Mouse (Mus musculus) megakaryocyte progenitor cell, adult 5-6 weeks (primary cell): ENCODE data around the gene Gabarap. TPM values are rescaled to one million over a fixed set of nuclear protein-coding genes. Genes with fewer than 3 reads are reported as not detected.

ENCODE experiments used
- ATAC-seq: replicated peaks from 2 replicates; pipeline ENCODE4 v1.8.0; 2016; ENCODE audit warnings: mild to moderate bottlenecking, moderate TSS enrichment, inconsistent platforms; ENCODE audit not compliant: poor library complexity
- total RNA-seq, 2 experiments: library from RNA; stranded (forward) in 1 of 2; stranded (reverse) in 1 of 2; fragments of 157-497, 149-512 nt in 1 of 2; fragments of 200-1000 nt in 1 of 2; gene quantifications; 2 replicates each; pipeline versions ENCODE4 v1.2.3 to v1.2.4; 2015 to 2017

The Gabarap gene
- total RNA-seq, 2 experiments from 2014 or later, result 274 to 387 TPM

DNA sequence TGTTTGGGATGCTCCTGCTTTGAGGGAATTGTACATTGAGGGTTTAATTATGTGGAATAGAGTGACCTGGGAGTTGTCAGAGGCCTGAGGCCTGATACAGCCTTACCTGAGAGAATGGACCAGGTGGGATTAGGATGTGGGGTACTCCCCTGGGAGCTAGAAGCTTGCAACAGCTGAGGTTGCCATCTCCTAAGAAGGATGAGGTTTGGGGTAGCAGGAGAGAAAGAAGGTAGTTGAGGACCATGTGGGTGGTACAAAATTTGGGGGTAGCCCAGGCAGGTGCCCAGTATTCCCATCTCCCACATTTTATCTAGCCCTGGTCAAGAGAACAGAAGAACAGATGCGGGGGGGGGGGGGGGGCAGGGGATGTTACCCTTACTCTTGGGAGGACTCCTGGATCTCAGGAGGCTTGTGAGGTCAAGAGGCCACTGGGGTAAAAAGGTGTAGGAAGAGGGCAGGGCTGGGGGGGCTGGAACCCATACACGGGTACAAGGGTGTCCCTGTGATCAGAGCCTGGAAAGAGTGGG is 28.6 kb downstream of the Gabarap start:
- ATAC-seq, result no peak

DNA sequence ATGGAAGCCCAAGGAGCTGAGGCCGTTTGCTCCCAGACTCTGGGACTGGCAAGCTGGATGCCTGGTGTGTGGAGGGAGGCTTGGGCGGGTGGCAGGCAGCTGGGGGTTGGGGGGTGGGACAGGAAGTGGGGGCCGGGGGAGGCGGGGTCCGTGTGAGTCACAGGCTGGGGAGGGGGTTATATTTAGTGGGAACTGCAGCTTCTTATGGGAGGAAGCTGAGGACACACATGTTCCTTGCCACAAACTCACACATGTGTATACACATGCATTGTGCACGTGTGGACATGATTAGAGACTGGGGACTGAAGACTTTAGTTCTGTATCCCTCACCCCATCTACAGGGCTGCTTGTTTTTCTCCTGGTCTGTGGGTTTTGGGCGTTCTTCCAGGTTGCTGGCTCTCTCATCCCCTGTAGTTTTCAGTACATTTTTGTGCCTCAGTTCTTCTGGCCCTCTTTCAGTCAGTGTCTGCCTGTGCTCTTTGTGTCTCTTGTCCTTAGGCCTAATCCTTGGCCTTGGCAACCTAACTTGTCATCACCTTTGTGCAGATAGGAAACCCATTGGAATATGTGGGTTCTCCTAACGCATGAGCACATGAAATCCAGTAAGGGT is 29.2 kb downstream of the Gabarap start:
- ATAC-seq, result no peak

DNA sequence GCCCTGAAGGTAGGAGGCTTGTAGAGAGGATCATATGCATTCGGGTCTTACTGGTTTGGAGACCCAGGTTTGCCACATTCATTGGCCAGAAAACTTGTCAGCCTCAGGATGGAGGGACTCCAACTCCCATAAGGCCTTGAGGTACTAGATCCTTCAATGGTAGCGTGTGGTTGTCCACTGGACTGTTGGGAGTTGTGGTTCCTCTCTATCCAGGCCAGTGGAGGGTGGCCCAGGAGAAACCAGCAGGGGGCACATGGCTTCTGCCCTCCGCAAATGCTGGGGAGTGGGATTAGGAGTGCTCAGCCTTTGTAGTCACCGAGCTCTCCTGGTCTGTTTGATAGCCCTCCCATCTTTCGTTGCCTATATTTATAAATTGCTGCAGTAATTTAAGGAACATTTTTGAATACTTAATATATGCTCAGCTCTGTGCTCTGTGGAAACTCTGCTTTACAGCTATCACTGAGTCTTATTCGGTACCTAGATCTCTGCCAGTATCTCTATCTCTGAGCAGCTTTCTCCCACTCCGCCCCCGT is 29.9 kb downstream of the Gabarap start:
- ATAC-seq, result peak; percentile 76

DNA sequence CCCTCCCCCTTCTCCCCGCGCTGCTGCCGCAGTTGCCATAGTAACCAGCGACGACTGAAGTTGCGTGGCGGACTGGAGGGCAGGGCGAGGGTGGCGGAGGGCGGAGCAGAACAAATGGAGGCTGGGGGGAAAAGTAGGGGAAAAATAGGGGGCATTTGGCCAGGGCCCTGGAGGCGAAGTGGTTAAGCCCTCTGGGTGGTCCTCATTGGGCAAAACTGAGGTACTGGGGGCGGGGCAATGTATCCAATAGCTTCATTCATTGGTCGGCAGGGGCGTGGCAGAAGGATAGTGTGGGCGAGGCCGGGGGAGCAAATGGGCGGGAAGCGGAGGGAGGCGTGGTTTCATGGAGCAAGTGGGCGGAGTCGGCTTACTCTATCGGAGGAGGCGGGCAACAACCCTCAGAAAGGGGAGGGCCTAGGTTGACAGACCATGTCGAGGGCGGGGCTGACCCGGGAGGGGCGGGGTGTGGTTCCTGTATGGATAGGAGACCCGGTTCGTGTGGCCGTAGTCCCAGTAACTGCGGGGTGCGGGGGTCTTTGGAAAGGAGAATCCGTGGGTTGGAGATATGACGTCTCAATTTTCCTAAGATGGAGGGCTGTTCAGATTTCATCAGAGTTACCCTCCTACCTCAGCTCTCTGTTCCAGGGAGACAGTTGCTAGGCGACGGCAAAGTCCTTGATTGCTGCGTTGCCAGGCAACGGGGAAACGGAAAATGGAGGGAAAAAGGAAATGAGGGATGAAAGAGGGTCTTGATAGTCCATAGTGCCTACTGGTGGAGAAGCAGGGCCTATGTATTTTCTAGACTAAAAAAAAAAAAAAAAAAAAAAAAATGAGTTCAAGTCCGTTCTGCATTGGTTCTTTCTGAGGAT is 30.6 kb downstream of the Gabarap start:
- ATAC-seq, result peak; percentile 90

DNA sequence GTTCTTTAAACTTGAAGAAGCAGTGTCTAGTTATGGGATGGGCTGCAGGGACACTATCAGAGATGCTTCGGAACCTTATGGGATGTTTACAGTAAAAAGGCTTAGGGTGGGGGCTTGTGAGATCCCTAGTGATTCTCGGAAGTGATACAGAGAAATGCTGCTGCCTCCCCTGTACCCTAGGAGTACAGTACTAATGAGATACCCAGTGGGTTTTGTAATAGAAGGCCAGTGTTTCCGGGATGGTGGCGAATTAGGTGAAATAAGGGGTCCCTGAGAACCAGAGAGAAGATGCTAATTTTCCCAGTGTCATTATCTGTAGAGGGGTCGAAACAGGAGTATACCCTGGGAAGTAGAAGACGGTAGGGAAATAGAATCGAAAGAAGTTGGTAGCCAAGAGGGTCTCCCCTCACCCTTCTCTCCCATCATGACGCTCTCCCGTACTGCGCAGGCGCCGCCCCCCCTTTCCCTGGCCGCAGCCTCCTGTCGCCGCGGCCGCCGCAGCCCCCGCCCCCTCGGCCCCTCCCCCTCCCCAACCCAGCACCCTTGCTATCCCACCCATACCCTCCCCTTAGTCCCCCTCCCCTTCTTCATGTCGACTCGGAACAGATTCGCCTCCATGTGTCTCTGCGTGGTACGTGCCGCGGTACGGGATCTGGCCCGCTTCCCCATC is 32.7 kb downstream of the Gabarap start:
- no peak for ATAC-seq

DNA sequence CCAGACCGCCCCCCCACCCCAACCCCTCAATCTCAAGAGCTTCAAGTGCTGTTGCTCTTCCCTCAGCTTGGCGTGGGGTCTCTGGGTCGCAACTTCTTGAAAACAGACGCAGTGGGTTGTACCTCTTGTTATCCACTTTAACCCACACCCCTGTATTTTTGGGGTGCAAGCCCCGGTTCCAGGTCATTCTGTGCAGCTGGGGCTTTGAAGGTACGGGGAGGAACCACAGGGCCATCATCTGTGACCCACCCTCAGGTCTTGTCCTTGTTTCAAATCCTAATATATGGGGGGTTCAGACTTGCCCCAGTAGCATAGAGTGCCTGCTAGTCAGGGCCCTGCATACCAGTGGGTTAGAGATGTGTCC is 33.2 kb downstream of the Gabarap start:
- no peak for ATAC-seq

DNA sequence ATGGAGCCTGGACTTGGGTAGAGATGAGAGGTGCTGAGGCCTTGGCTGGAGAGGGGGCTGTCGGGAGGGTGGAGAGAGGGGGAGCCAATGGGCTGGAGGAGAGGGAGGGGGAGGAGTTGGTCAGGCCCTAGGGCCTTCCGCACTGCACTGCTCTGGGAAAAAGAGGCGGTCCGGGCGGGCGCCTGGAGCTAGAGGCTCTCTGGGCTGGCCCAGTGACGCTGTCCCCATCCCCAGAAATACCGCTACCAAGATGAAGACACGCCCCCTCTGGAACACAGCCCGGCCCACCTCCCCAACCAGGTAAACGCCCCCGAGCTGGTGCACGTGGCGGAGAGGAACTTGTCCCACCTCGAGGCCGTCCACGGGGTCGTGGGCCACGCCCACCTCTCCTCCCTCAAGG is 35.7 kb downstream of the Gabarap start:
- ATAC-seq, result no peak

DNA sequence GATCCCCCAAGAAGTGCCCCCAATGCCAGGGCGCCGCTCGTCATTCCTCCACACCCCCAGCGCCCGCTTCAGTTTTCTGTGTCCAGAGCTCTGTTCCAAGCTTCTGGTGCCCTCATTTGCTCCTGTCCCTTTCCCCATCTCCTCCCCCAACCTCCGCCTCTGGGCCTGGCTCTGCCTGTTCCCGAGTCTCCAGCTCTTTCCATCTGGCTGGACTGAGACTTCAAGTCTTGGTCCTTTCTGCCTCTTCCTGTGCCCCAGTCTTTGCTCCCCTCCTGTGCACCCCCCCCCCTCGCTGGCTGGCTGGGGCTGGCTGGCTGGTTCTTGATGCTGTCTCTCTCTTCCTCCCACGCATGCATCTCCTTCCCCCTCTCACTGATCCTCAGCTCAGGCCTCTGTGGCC is 36.5 kb downstream of the Gabarap start:
- no peak for ATAC-seq

DNA sequence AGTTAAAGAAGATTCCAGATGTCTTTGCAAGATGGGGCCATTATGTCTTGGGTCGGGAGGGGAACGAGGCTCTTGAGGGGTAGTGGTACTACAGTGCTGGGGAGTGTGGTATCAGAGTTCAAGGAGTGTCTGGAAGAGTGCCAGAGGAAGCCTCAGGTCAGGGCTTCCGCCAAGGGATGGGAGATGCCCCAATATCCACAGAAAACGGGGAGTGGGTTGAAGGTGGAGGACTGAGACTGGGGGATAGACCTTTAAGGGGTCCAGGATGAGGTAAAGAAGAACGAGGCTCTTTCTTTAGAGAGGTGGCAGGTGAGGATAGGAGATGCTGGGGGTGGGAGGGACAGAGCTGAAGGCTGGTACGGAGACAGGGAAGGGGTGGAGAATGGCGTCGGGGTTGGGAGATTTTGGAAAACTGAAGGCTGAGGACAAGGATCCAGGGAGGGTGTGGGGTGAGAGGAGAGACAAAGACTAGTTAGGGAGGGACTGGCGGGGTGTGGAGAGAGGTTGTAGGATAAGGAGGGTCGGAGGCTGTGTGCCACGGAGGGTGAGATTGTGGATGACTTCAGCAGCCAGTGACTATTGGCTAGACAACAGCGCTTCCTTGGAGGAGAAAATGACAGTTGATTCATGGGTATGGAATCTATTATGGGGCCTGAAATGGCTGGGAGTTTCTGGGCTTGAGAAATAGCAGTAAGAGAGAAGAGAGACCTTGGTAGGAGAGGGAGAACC is 37.6 kb downstream of the Gabarap start:
- peak; percentile 35 for ATAC-seq

DNA sequence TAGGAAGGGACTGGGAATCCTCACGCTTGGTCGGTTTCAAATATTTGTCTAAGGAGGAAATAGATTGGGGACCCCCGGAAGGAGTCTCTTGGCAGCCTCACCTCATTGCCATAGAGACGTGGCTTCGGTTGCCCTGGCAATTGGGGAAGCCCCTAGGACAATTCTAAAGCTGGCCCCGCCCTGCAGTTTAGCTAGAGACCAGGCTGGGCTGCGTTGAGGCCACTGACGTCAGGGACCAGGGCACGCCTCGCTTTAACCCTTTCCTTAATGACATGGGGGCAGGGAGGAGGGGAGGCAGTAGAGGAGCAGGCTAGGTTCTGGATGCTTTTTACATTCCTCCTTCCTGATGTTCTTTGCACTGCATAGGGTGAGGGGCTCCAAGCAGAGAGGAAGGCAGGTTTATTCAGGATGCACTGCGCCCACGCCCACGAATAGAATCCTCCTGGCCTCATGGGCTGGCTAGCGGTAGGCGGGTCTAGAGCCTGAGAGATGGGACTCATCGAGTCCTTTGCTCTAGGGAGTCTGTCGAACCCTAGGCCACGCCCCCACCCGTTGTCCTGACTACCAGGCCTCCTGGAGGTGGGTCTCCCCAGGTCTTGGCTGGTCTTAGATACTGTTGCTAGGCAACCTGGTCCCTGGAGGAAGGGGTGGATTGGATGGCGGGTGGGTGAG is 38.3 kb downstream of the Gabarap start:
- peak; percentile 61 for ATAC-seq

DNA sequence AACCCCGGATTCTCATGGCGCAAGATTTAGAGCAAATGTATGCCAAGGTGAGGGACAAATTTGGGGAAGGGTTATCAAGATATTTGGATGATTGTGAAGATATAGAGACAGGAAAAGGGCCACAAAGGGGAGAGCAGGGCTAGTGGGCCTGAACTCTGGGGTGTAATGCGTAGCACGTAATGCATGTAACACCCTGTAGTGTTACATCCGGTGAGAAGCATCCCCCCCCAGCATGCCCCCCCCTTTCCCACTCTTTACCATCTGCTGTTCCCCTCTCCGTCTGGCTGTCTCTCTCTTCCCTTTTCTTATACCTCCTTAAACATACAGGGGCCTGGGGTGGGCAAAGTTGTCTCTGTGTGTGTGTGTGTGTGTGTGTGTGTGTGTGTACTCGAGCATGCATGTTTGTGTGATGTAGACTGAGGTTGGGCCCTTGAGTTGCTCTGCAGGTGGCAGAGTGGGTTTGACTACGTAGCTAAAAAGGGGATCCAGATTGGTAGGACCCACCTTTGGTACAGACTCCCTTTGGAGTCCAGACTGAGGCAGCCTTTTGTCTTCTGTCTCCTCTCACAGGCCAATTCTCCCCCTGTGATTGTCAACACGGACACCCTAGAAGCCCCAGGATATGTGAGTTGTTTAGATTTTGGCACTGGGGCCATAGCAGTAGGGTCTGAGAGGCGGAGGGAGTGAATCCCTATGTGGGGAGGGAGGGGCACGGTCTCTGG is 39.0 kb downstream of the Gabarap start:
- ATAC-seq, result no peak; the same call in 1 of the 2 replicates

DNA sequence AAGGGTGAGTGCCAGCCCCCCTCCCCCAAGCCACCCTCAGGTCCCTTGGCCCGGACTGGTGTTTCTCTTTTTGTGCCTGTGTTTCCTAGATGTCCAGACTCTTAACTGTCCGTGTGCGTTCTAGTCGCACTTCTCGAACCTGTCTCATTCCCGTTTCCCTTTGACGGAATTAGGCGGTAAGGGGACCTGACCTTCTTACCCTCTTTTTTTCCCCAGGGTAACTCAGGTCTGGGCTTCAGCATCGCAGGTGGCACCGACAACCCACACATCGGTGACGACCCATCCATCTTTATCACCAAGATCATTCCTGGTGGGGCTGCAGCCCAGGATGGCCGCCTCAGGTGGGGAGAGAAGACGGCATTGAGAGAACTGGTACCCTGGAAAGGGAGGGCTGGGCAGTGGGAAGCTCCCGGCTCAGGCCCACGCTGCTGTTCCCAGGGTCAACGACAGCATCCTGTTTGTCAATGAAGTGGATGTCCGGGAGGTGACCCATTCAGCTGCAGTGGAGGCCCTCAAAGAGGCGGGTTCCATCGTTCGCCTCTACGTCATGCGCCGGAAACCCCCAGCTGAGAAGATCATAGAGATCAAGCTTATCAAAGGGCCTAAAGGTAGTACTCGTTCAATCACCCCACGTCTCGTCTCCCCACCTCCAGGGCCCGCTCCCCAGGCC is 39.8 kb downstream of the Gabarap start:
- no peak for ATAC-seq

DNA sequence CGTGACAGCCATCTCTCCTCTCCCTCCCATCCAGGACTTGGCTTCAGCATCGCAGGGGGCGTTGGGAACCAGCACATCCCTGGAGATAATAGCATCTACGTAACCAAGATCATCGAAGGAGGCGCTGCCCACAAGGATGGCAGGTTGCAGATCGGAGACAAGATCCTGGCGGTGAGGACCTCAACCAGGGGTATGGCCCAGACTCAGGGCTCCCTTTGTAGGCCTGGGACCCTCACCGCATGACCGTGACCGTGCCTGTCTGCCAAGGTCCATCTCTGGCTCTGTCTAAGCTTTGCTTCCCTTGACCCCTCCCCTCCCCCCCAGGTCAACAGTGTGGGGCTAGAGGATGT is 40.4 kb downstream of the Gabarap start:
- no peak for ATAC-seq

DNA sequence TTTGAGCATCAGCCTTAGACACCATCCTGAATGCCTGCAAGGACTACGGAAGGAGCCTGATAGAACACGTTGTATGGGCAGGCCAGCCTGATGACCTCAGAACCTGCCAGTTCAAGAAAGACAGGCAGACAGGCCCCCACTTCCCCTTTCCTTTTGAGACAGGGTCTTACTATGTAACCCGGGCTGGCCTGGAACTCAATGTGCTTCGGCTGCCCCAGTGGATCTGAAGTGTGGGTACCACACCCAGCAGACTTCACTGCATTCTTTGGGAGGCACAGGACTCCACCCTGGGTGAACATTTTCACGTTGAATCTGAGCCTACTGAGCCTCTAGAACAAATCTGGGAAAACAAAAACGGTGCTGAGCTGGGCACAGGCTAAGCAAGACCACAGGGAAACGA is 47.2 kb downstream of the Gabarap start:
- ATAC-seq, result no peak

DNA sequence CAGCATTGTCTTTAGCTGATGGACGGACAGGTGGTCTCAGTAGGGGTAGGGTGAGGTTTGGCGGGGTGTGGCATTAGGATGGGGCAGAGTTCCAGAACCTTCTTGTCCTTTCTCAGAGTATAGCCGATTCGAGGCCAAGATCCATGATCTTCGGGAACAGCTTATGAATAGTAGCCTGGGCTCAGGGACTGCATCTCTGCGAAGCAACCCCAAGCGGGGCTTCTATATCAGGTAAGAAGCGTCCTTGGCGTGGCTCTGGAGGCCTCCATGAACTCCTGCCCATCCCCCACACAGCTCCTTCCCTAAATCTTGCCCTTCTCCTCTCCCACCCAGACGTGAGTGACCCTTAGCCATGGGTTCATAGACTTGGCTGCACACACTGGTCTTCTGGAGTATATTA is 48.7 kb downstream of the Gabarap start:
- ATAC-seq, result no peak

DNA sequence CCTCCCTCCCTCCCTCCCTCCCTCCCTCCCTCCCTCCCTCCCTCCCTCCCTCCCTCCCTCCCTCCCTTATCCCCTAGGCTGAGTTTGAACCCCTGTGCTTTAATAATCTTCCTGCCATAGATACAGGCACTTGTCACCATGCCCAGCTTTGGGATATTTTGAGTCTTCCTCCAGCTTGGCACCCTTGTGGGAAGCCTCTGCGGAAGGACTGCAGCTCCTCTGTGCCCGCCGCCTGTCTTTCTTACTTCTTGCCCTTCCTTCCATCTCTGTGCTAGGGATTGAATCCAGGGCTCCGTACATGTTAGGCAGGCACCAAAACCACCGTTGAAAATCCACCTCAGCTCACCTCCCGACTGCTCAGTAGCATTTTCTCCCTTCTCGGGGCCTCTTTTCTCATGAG is 49.2 kb downstream of the Gabarap start:
- ATAC-seq, result no peak

DNA sequence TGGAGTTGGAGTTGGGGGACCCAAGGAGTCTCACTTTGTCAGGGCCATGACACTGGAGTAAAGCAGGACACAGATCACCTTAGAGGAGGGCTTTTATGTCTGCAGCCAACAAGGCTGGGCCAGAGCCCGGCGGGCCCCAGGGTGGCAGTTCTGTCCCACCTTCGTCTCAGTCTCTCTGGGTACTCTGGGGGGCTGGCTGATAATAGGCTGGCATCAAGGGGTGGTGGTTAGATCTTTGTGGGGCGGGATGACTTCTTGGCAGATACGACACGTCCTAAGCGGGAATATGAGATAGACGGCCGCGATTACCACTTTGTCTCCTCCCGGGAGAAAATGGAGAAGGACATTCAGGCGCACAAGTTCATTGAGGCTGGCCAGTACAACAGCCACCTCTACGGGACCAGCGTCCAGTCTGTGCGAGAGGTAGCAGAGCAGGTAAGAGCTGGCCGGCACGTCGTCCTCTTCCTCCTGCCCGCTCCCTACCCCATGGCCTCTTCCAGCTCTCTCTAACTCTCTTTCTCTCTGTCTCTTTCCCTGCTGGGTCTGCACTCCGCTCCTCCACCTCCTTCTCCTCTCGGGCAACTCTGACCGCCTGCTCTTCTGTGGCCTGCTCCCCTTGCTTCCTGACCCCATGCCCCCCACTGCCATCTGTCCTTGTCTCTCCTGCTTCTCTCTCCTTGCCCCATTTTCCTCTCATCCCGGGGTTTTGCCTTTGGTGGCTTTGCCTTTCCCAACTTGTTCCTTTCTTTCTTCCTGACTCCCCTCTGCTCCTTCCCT is 51.6 kb downstream of the Gabarap start:
- ATAC-seq, result no peak

DNA sequence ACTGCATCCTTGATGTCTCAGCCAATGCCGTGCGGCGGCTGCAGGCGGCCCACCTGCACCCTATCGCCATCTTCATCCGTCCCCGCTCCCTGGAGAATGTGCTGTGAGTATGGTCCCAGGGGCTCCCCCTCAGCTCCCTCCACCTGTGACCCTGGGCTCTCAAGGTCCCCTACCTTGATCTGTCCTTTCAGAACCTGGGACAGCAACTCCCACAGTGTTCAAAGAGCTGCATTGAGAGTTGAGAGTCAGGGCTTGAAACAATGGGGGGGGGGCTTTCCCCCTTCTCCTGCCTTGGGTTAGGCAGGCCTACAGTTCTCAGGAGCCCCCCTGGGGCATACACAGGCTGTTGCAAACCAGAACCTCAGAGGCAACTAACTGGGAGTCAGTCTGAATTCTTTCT is 52.7 kb downstream of the Gabarap start:
- ATAC-seq, result no peak
